Mouse (Mus musculus) CD8-positive naive resting alpha-beta T cell, adult 2 months (primary cell): ENCODE results near the gene Wtap.
"Not testable (repeated sequence)": the region's sequence is repeated elsewhere in the genome, so short reads cannot be mapped to it uniquely, and the experiment has no call there.

Experiments used
- DNase-seq, 2 experiments: peaks; one replicate each; pipeline ENCODE4 v3.0.0; 2022; ENCODE audit warnings: low read depth in 2 of 2, low spot score in 2 of 2

Wtap gene

GRCm38 (mm10) chr17:12994069-12994468, at the start of gene Wtap:
Wtap (minus strand) TSS chr17:12994169.
- DNase-seq = no peak

GRCm38 (mm10) chr17:13036627-13037192, 42.7 kb upstream of the Wtap start:
- not testable (repeated sequence) for DNase-seq

GRCm38 (mm10) chr17:13013316-13013715, 19.3 kb upstream of the Wtap start:
- DNase-seq = no peak

GRCm38 (mm10) chr17:13009887-13010286, 15.9 kb upstream of the Wtap start:
- peak in 1 of 2 experiments; percentile 46 for DNase-seq

- DNase-seq = no peak
Observed at GRCm38 (mm10) chr17:13008528-13008927, 14.6 kb upstream of the Wtap start.

GRCm38 (mm10) chr17:13007730-13008425, 13.9 kb upstream of the Wtap start:
- DNase-seq = peak; percentile 84 to 93

GRCm38 (mm10) chr17:13006984-13007383, 13.0 kb upstream of the Wtap start:
- DNase-seq = no peak

- DNase-seq = not testable (repeated sequence)
Observed at GRCm38 (mm10) chr17:13006546-13006945, 12.6 kb upstream of the Wtap start, which contains the start of gene Sod2. Sod2 (plus strand) TSS chr17:13006846.

- DNase-seq = not testable (repeated sequence)
Observed at GRCm38 (mm10) chr17:13004436-13004835, 10.5 kb upstream of the Wtap start.

- DNase-seq = not testable (repeated sequence)
Observed at GRCm38 (mm10) chr17:13002243-13002642, 8.3 kb upstream of the Wtap start.

GRCm38 (mm10) chr17:12999069-12999468, 5.1 kb upstream of the Wtap start:
- no peak for DNase-seq

- no peak for DNase-seq
Observed at GRCm38 (mm10) chr17:12997890-12998289, 3.9 kb upstream of the Wtap start.

- peak; percentile 32 to 52 for DNase-seq
Observed at GRCm38 (mm10) chr17:12996345-12996744, 2.4 kb upstream of the Wtap start.

GRCm38 (mm10) chr17:12992470-12992991, 1.4 kb downstream of the Wtap start:
- DNase-seq = peak; percentile 72 to 77

GRCm38 (mm10) chr17:12991635-12992358, 2.2 kb downstream of the Wtap start:
- DNase-seq = peak; percentile 77 to 82

GRCm38 (mm10) chr17:12991194-12991634, 2.8 kb downstream of the Wtap start:
- peak in 1 of 2 experiments; percentile 37 for DNase-seq

GRCm38 (mm10) chr17:12990567-12991145, 3.3 kb downstream of the Wtap start:
- DNase-seq = no peak

GRCm38 (mm10) chr17:12988096-12988495, 5.9 kb downstream of the Wtap start:
- DNase-seq = peak in 1 of 2 experiments; percentile 28

GRCm38 (mm10) chr17:12983988-12984387, 10.0 kb downstream of the Wtap start:
- DNase-seq = no peak

- DNase-seq = no peak
Observed at GRCm38 (mm10) chr17:12978546-12978945, 15.4 kb downstream of the Wtap start.

- no peak for DNase-seq
Observed at GRCm38 (mm10) chr17:12973851-12974250, 20.1 kb downstream of the Wtap start.
